Mouse (Mus musculus): ENCODE results near the gene H2-Q7. TPM values are rescaled to one million over a fixed set of nuclear protein-coding genes. Genes with fewer than 3 reads are reported as not detected.

Gene H2-Q7
- 2,029 TPM for polyA plus RNA-seq (2017; shearing (Covaris generic))

GRCm38 (mm10) chr17:35438885-35439284 is at the start of gene H2-Q7:
TSS of gene H2-Q7 (plus strand) at chr17:35439155.

GRCm38 (mm10) chr17:35424624-35425416 is 14.1 kb upstream of the H2-Q7 start, which contains the start of gene H2-Q6:
TSS of gene H2-Q6 (plus strand) at chr17:35424850.

GRCm38 (mm10) chr17:35469842-35470751 is 31.1 kb downstream of the H2-Q7 start, which contains the start of gene H2-Q10:
TSS of gene H2-Q10 (plus strand) at chr17:35470089.

Other genes with a start within 250 kb of the H2-Q7 start
- gene Ltb, start 244.7 kb upstream of the H2-Q7 start, polyA plus RNA-seq (2017; shearing (Covaris generic)) = 2,032 TPM
- 40.7 TPM for gene Tnf, start 237.1 kb upstream of the H2-Q7 start, polyA plus RNA-seq (2017; shearing (Covaris generic))
- gene Lta, start 233.8 kb upstream of the H2-Q7 start, polyA plus RNA-seq (2017; shearing (Covaris generic)) = 158 TPM
- 1.4 TPM for gene Gm16181, start 218.3 kb upstream of the H2-Q7 start, polyA plus RNA-seq (2017; shearing (Covaris generic))
- gene Atp6v1g2, start 205.5 kb upstream of the H2-Q7 start, polyA plus RNA-seq (2017; shearing (Covaris generic)) = 5.4 TPM
- 22.3 TPM for gene Nfkbil1, start 203.4 kb upstream of the H2-Q7 start, polyA plus RNA-seq (2017; shearing (Covaris generic))
- 249 TPM for gene Ddx39b, start 197.4 kb upstream of the H2-Q7 start, polyA plus RNA-seq (2017; shearing (Covaris generic))
- gene H2-D1, start 176.4 kb upstream of the H2-Q7 start, polyA plus RNA-seq (2017; shearing (Covaris generic)) = 5,785 TPM
- gene H2-Q1, start 118.8 kb upstream of the H2-Q7 start, polyA plus RNA-seq (2017; shearing (Covaris generic)) = 0.17 TPM
- 12.5 TPM for gene H2-Q2, start 96.9 kb upstream of the H2-Q7 start, polyA plus RNA-seq (2017; shearing (Covaris generic))
- gene H2-Q4, start 59.5 kb upstream of the H2-Q7 start, polyA plus RNA-seq (2017; shearing (Covaris generic)) = 40.5 TPM
- gene H2-Q6, start 14.3 kb upstream of the H2-Q7 start, polyA plus RNA-seq (2017; shearing (Covaris generic)) = 632 TPM
- gene H2-Q10, start 30.9 kb downstream of the H2-Q7 start, polyA plus RNA-seq (2017; shearing (Covaris generic)) = 20.6 TPM
- gene Pou5f1, start 66.9 kb downstream of the H2-Q7 start, polyA plus RNA-seq (2017; shearing (Covaris generic)) = 0.13 TPM
- gene Tcf19, start 77.7 kb downstream of the H2-Q7 start, polyA plus RNA-seq (2017; shearing (Covaris generic)) = 14.8 TPM
- 9.9 TPM for gene Cchcr1, start 77.9 kb downstream of the H2-Q7 start, polyA plus RNA-seq (2017; shearing (Covaris generic))
- not detected for gene Psors1c2, start 94.0 kb downstream of the H2-Q7 start, polyA plus RNA-seq (2017; shearing (Covaris generic))
- gene Cdsn, start 113.0 kb downstream of the H2-Q7 start, polyA plus RNA-seq (2017; shearing (Covaris generic)) = not detected
- gene 2300002M23Rik, start 128.3 kb downstream of the H2-Q7 start, polyA plus RNA-seq (2017; shearing (Covaris generic)) = not detected
- gene Sfta2, start 162.4 kb downstream of the H2-Q7 start, polyA plus RNA-seq (2017; shearing (Covaris generic)) = not detected
- gene Gm9573, start 187.5 kb downstream of the H2-Q7 start, polyA plus RNA-seq (2017; shearing (Covaris generic)) = not detected
- 0.07 TPM for gene Mucl3, start 204.5 kb downstream of the H2-Q7 start, polyA plus RNA-seq (2017; shearing (Covaris generic))
- gene Vars2, start 228.4 kb downstream of the H2-Q7 start, polyA plus RNA-seq (2017; shearing (Covaris generic)) = 36.5 TPM
- 31.0 TPM for gene Gtf2h4, start 234.6 kb downstream of the H2-Q7 start, polyA plus RNA-seq (2017; shearing (Covaris generic))